Mouse (Mus musculus) G1E (cell line): ENCODE measurements at regions not wholly inside any gene's neighbourhood (a gene's known extent, or its start where the extent isn't known, plus 50 kb on each side); places are given as distances from the start of the nearest gene placed in this dataset.

Source experiments
- ATAC-seq: 2 replicates; pipeline ENCODE4 v1.8.0; 2016; ENCODE audit warnings: mild to moderate bottlenecking; ENCODE audit not compliant: insufficient number of reproducible peaks, poor library complexity, low FRiP score, severe bottlenecking; ENCODE audit errors: extremely low read depth
- DNase-seq: peaks from one replicate; pipeline ENCODE4 v3.0.0; 2012; ENCODE audit warnings: low spot score
- H3K27me3 ChIP-seq: 2 replicates; pipeline ENCODE4 v1.6.1; 2012; ENCODE audit warnings: mild to moderate bottlenecking, low read length, inconsistent platforms; ENCODE audit not compliant: insufficient read depth
- H3K36me3 ChIP-seq: replicated peaks from 2 replicates; pipeline ENCODE3; 2012; ENCODE audit warnings: mild to moderate bottlenecking, inconsistent platforms
- H3K4me1 ChIP-seq: 2 replicates; pipeline ENCODE4 v1.6.1; 2012; ENCODE audit warnings: low read depth, low read length, inconsistent platforms, mixed read lengths; ENCODE audit not compliant: insufficient read depth
- H3K4me3 ChIP-seq: 2 replicates; pipeline ENCODE4 v1.5.1; 2012; ENCODE audit warnings: low read depth, mild to moderate bottlenecking, inconsistent platforms, low read length, moderate library complexity, mixed read lengths
- H3K9me3 ChIP-seq: replicated peaks from 2 replicates; pipeline ENCODE4 v1.6.1; 2012; ENCODE audit warnings: inconsistent platforms
- CTCF ChIP-seq: IDR thresholded peaks from 2 replicates; pipeline ENCODE4 v1.5.1; 2012; ENCODE audit warnings: low read depth, low read length, inconsistent platforms, mixed read lengths
- GATA1 ChIP-seq: IDR thresholded peaks from 2 replicates; pipeline ENCODE4 v1.6.1; 2012; ENCODE audit warnings: borderline replicate concordance, low read length, inconsistent platforms, mixed read lengths
- GATA2 ChIP-seq: IDR thresholded peaks from 2 replicates; pipeline ENCODE4 v1.6.1; 2012; ENCODE audit warnings: low read depth, low read length, inconsistent platforms, borderline replicate concordance
- POLR2AphosphoS5 ChIP-seq: IDR thresholded peaks from 2 replicates; pipeline ENCODE4 v1.6.1; 2012; ENCODE audit warnings: low read depth, low read length, inconsistent platforms; ENCODE audit not compliant: insufficient replicate concordance
- TAL1 ChIP-seq: conservative IDR thresholded peaks from 2 replicates; pipeline ENCODE4 v1.6.1; 2012; ENCODE audit warnings: low read depth, low read length, inconsistent platforms, mixed read lengths

GRCm38 (mm10) chr13:53919851-53920381 lies 135.6 kb downstream of the Drd1 start:
- Histone ChIP-seq H3K36me3 (no peaks in the 10 kb centered on the region), H3K9me3 (peaks cover 43% of the 10 kb centered on the region), H3K4me1 (no peaks in the 10 kb centered on the region), H3K4me3 (no peak overlapping the region), H3K27me3 (no peaks in the 10 kb centered on the region)
- ATAC-seq, result no peak
- no peak for DNase-seq
- no peak for TF ChIP-seq TAL1
- TF ChIP-seq GATA1, result no peak
- TF ChIP-seq POLR2AphosphoS5, result no peak
- no peak for TF ChIP-seq GATA2
- TF ChIP-seq CTCF, result no peak

- H3K4me1 ChIP-seq, result no peaks in the 10 kb centered on the region
- DNase-seq, result no peak
- TF ChIP-seq TAL1 (no peak), GATA1 (no peak), GATA2 (no peak), POLR2AphosphoS5 (no peak), CTCF (no peak)
- H3K9me3 ChIP-seq, result peaks cover 47% of the 10 kb centered on the region
- H3K36me3 ChIP-seq, result no peaks in the 10 kb centered on the region
- no peaks in the 10 kb centered on the region for H3K27me3 ChIP-seq
- no peak for ATAC-seq
- H3K4me3 ChIP-seq, result no peak overlapping the region
These were observed 140.0 kb downstream of the Drd1 start for GRCm38 (mm10) chr13:53915456-53915855.

- H3K27me3 ChIP-seq, result no peaks in the 10 kb centered on the region
- no peak for ATAC-seq
- TF ChIP-seq POLR2AphosphoS5, result no peak
- TF ChIP-seq CTCF, result no peak
- no peaks in the 10 kb centered on the region for H3K36me3 ChIP-seq
- H3K4me1 ChIP-seq, result no peaks in the 10 kb centered on the region
- no peak overlapping the region for H3K4me3 ChIP-seq
- DNase-seq, result no peak
- peaks cover 37% of the 10 kb centered on the region for H3K9me3 ChIP-seq
These were observed 141.1 kb downstream of the Drd1 start for GRCm38 (mm10) chr13:53914434-53914833.

GRCm38 (mm10) chr13:53913501-53913900 lies 142.0 kb downstream of the Drd1 start:
- TF ChIP-seq TAL1 (no peak), GATA1 (no peak), GATA2 (no peak), CTCF (no peak), POLR2AphosphoS5 (no peak)
- Histone ChIP-seq H3K27me3 (no peaks in the 10 kb centered on the region), H3K9me3 (peaks cover 34% of the 10 kb centered on the region), H3K4me1 (no peaks in the 10 kb centered on the region), H3K36me3 (no peaks in the 10 kb centered on the region), H3K4me3 (no peak overlapping the region)
- DNase-seq (no peak), ATAC-seq (no peak)

GRCm38 (mm10) chr13:53911846-53912245 lies 143.7 kb downstream of the Drd1 start:
- Histone ChIP-seq H3K36me3 (no peaks in the 10 kb centered on the region), H3K9me3 (peaks cover 37% of the 10 kb centered on the region), H3K4me1 (no peaks in the 10 kb centered on the region), H3K4me3 (no peak overlapping the region), H3K27me3 (no peaks in the 10 kb centered on the region)
- TF ChIP-seq GATA2 (no peak), POLR2AphosphoS5 (no peak)
- ATAC-seq (no peak), DNase-seq (no peak)

GRCm38 (mm10) chr13:53911261-53911660 lies 144.2 kb downstream of the Drd1 start:
- Histone ChIP-seq H3K4me3 (no peak overlapping the region), H3K27me3 (no peaks in the 10 kb centered on the region), H3K9me3 (peaks cover 34% of the 10 kb centered on the region), H3K36me3 (no peaks in the 10 kb centered on the region), H3K4me1 (no peaks in the 10 kb centered on the region)
- DNase-seq (no peak), ATAC-seq (no peak)
- TF ChIP-seq GATA2 (no peak), TAL1 (no peak), POLR2AphosphoS5 (no peak), CTCF (no peak), GATA1 (no peak)

GRCm38 (mm10) chr13:53910251-53910650 lies 145.3 kb downstream of the Drd1 start:
- no peak for TF ChIP-seq POLR2AphosphoS5
- TF ChIP-seq CTCF, result no peak
- TF ChIP-seq GATA1, result no peak
- no peak for TF ChIP-seq TAL1
- TF ChIP-seq GATA2, result no peak
- Histone ChIP-seq H3K4me3 (no peak overlapping the region), H3K4me1 (no peaks in the 10 kb centered on the region), H3K27me3 (no peaks in the 10 kb centered on the region), H3K36me3 (no peaks in the 10 kb centered on the region), H3K9me3 (peaks cover 32% of the 10 kb centered on the region)
- ATAC-seq (no peak), DNase-seq (no peak)
